Mouse (Mus musculus) midbrain, embryonic 13.5 days (tissue): ENCODE results near the gene Gm5483. TPM values are rescaled to one million over a fixed set of nuclear protein-coding genes. Genes with fewer than 3 reads are reported as not detected.

Experiments
- polyA plus RNA-seq: library from polyadenylated mRNA; unstranded; fragments of >200 nt; fragmentation: Nextera tagmentation; extraction: Ambion mirVana; gene quantifications from 2 replicates; pipeline ENCODE4 v1.2.1, GENCODE M21; 2015

Gm5483 gene
- polyA plus RNA-seq, 1 experiment from 2014 or later, result not detected

Other genes with a start within 250 kb of the Gm5483 start
- 1.5 and 1.8 TPM in 2 replicates for gene Parp9, start 245.7 kb upstream of the Gm5483 start, polyA plus RNA-seq
- gene Dtx3l, start 245.1 kb upstream of the Gm5483 start, polyA plus RNA-seq, result 1.3 and 1.4 TPM in 2 replicates
- 79.8 and 84.1 TPM in 2 replicates for gene Kpna1, start 205.5 kb upstream of the Gm5483 start, polyA plus RNA-seq
- gene Wdr5b, start 143.0 kb upstream of the Gm5483 start, polyA plus RNA-seq, result 14.5 and 14.8 TPM in 2 replicates
- gene Fam162a, start 112.6 kb upstream of the Gm5483 start, polyA plus RNA-seq, result 158 and 170 TPM in 2 replicates
- gene Ccdc58, start 112.5 kb upstream of the Gm5483 start, polyA plus RNA-seq, result 44.8 and 45.6 TPM in 2 replicates
- not detected in 2 replicates for gene Csta1, start 53.0 kb upstream of the Gm5483 start, polyA plus RNA-seq
- gene Stfa2l1, start 27.4 kb upstream of the Gm5483 start, polyA plus RNA-seq, result 0.59 TPM in 1 of 2 replicates, not detected in the other
- gene Gm5416, start 26.2 kb downstream of the Gm5483 start, polyA plus RNA-seq, result not detected in 2 replicates
- 1.4 TPM in 1 of 2 replicates, not detected in the other for gene 2010005H15Rik, start 37.3 kb downstream of the Gm5483 start, polyA plus RNA-seq
- gene Stfa1, start 92.7 kb downstream of the Gm5483 start, polyA plus RNA-seq, result 0.48 and 1.0 TPM in 2 replicates
- not detected in 2 replicates for gene BC117090, start 150.1 kb downstream of the Gm5483 start, polyA plus RNA-seq
- 0.71 TPM in 1 of 2 replicates, not detected in the other for gene BC100530, start 183.5 kb downstream of the Gm5483 start, polyA plus RNA-seq
- not detected in 2 replicates for gene Stfa2, start 224.2 kb downstream of the Gm5483 start, polyA plus RNA-seq